Mouse (Mus musculus): ENCODE data around the gene Ddx23. TPM values are rescaled to one million over a fixed set of nuclear protein-coding genes. Genes with fewer than 3 reads are reported as not detected.

Ddx23 gene
- polyA plus RNA-seq (2016; fragmentation: Nextera tagmentation; extraction: Ambion mirVana) = 15.6 and 17.5 TPM in 2 replicates

DNA sequence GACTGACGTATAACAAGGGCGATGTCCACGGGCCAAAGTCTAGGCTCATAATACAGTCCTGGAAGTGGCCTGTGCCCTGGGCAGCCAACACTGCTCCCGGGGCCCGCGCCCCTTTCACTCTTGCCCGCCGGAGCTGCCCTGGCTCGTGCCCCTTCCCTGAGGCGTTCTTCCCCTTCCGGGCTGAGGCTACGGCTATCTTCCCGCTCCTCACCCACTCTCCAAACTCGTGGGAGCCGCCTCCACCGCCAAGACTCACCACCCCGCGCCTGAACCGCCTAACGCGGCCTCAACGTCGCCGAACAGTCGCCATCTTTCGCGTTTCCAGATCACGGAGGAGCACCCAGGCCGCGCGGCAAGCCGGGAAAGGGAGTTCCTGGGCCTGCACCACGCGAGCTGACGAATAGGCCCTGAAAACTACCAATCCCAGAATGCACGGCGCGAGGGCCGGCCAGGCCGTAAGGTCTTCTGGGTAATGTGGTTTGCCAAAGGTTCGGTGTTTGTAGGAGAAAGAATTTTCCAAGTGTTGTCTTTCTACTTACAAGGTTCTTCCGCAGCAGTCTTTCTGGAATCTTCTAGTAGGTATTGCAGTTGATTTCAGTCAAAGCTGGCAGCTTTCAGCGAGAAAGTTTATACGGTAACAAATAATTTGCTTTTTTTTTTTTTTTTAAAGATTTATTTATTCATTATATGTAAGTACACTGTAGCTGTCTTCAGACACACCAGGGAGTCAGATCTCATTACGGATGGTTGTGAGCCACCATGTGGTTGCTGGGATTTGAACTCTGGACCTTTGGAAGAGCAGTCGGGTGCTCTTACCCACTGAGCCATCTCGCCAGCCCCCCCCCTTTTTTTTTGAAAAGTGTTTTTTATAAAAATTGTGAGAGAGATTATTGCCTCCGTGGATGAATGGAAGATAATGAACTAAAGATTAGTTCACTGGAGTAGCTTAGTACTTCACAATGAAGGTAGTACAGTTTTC, at the start of gene Ddx23:
Gene Ddx23 (minus strand): TSS at position 328 of the 979 bp plus-strand sequence.
- WGBS = 5% methylated on average over 48 of the region's 48 CpGs
- DNase-seq (ENCODE audit: low spot score) = peak; percentile 98

DNA sequence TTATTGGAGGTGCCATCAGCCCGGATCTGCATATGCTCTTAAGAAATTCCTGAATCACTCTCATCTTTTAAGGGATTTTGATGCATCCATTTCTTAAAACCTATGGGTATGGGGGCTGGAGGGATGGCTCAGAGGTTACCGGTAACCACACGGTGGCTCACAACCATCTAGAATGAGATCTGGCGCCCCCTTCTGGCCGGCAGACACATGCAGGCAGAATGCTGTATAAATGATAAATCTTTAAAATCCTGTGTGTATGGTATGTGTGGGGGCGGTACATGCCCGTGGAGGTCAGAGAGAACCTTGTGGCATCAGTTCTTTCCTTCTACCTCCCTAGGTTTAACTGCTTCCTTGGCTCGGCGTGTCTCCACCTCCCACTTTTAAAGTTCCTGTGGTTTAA, 47.7 kb upstream of the Ddx23 start:
- Histone ChIP-seq H3K27me3 (ENCODE audit: insufficient read depth, poor library complexity, severe bottlenecking) (peaks cover 23% of the 10 kb centered on the region), H3K9me3 (no peaks in the 10 kb centered on the region), H3K4me1 (peaks cover 5% of the 10 kb centered on the region), H3K27ac (no peak overlapping the region), H3K36me3 (no peaks in the 10 kb centered on the region), H3K4me3 (no peak overlapping the region)
- 17% methylated on average over 9 of the region's 9 CpGs for WGBS
- peak; percentile 85 for DNase-seq (ENCODE audit: low spot score)

More for the DNA sequence above, at the start of gene Ddx23:
- peak within 1 kb of the TSS; percentile 87 for H3K4me3 ChIP-seq
- H3K4me1 ChIP-seq = peaks cover 9% of the 10 kb centered on the region
- peaks cover 27% of the 10 kb centered on the region for H3K36me3 ChIP-seq
- H3K27ac ChIP-seq = peak within 1 kb of the TSS; percentile 98
- H3K27me3 ChIP-seq (ENCODE audit: insufficient read depth, poor library complexity, severe bottlenecking) = no peaks in the 10 kb centered on the region
- H3K9me3 ChIP-seq = no peaks in the 10 kb centered on the region

DNA sequence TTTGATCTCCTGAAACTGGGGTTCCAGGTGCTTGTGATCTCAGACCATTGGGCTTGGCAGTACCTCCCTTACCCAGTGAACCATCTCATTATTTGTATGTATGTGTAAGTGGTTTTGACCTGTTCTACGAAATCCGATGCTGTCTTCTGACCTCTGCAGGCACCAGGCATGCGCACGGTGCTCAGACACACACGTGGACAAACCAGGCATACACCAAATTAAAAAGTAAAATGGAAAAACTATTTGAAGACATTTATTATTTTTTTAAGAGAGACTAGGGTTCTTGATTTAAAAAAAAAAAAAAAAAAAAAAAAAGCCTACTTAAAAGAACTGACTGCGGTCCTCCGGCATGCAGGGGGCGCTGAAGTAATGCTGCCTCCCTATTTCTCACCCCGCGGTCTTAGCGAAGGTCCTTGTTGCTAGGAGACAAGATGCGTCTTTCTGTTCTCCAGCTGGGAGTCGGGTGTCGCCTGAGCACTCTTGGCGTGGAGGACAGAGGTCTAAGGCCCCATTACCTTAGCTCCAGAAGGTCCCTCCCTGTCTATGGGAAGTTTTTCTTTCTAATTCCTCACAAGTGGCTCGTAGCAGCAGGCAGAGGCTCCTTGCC, 45.2 kb upstream of the Ddx23 start, which contains the start of gene Ccdc65:
Gene Ccdc65 (plus strand): TSS at position 442 of the 607 bp plus-strand sequence.
- Histone ChIP-seq H3K27me3 (ENCODE audit: insufficient read depth, poor library complexity, severe bottlenecking) (peaks cover 48% of the 10 kb centered on the region), H3K4me1 (peaks cover 5% of the 10 kb centered on the region), H3K9me3 (no peaks in the 10 kb centered on the region), H3K36me3 (no peaks in the 10 kb centered on the region), H3K27ac (no peak within 1 kb of the TSS), H3K4me3 (peak within 1 kb of the TSS; percentile 55)
- DNase-seq (ENCODE audit: low spot score) = peak; percentile 87
- 20% methylated on average over 16 of the region's 16 CpGs for WGBS

DNA sequence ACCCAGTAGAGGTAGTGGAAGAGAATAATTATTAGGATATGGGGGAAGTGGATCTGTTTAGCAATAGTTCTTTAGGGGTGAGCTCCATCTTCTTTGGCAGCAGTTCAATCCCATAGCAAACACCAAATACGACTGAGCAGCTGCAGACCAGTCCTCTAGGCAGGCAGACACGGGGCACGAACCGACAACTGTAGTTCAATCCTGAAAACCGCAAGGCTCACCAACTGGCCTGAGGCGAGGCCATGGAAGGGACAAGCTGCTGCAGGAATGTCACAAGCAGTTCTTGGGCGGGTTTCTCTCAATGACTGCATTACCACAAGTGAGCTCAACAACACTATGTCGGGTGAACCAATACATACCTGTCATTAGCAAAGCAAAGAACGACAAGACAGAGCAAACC, 41.6 kb upstream of the Ddx23 start:
- no peak for DNase-seq (ENCODE audit: low spot score)
- Histone ChIP-seq H3K9me3 (no peaks in the 10 kb centered on the region), H3K4me1 (peaks cover 10% of the 10 kb centered on the region), H3K4me3 (no peak overlapping the region), H3K27me3 (ENCODE audit: insufficient read depth, poor library complexity, severe bottlenecking) (peaks cover 80% of the 10 kb centered on the region), H3K27ac (no peak overlapping the region), H3K36me3 (no peaks in the 10 kb centered on the region)
- 61% methylated on average over 9 of the region's 9 CpGs for WGBS

DNA sequence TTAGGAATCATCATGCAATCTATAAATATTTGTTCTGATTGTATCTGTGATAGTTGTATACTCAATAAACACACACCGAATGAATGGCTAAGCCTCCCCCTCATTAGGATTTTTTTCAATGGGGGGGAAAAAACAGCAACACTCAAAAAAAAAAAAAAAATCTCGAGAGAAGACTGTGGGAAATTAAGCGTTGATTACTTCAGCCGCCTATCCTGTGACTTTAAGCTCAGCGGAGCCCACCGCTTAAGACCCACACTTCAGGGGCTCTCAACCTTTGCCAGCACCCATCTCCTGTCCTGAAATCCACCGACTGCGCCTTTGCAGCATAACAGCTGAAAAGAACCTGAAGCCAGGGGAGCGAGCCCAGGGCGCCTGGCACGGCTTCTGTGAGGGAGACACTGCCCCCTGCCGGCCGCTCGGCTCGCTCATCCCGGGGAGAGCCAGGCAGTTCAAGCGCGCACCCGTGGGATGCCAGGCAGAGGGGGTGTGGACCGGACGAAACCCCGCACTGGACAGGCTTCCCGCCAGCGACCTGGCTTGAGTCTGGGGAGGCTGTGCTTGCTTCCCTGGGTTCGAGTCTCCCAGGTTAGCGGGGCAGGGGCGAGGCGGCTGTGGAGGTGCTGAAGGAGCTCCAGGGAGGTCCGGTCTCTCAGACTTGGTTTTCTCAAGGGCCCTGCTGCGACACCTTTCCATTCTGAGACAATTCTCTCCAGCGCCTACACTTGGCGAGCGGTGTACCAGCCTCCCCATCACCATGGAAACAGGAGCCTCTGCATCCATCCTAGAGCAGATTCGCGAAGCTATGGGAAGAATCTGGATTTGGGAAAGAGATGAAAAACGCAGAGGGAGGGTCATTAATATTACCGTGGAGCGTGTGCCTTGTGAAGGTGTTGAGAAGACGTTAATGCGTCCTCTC, 36.8 kb upstream of the Ddx23 start:
- Histone ChIP-seq H3K4me1 (peaks cover 11% of the 10 kb centered on the region), H3K36me3 (no peaks in the 10 kb centered on the region), H3K9me3 (no peaks in the 10 kb centered on the region), H3K27me3 (ENCODE audit: insufficient read depth, poor library complexity, severe bottlenecking) (peaks cover 57% of the 10 kb centered on the region), H3K4me3 (peak overlapping the region; percentile 51), H3K27ac (peak overlapping the region; percentile 62)
- DNase-seq (ENCODE audit: low spot score) = peak; percentile 91
- WGBS = 6% methylated on average over 40 of the region's 40 CpGs

DNA sequence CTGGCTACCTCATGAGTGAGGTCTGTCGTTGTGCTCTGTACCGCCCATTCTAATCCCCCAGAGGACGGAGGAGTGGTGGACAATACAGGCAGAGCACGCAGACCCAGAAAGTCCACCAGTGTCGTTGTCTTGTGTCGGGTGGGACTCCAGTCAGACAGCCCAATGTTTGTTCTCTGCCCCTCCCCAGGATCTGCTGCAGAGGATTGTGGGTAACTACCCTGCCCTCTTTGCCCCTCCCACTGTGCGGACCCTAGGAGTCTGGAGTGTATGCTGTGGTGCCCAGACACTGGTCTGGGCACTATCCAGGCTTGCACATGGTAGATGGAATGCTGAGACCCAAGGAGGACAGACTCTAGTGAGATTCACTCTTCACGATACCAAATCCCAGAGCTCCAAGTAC, 33.5 kb upstream of the Ddx23 start:
- Histone ChIP-seq H3K36me3 (no peaks in the 10 kb centered on the region), H3K4me1 (peaks cover 32% of the 10 kb centered on the region), H3K4me3 (no peak overlapping the region), H3K27ac (no peak overlapping the region), H3K9me3 (no peaks in the 10 kb centered on the region), H3K27me3 (ENCODE audit: insufficient read depth, poor library complexity, severe bottlenecking) (peaks cover 24% of the 10 kb centered on the region)
- no peak for DNase-seq (ENCODE audit: low spot score)
- WGBS = 51% methylated on average over 8 of the region's 8 CpGs

DNA sequence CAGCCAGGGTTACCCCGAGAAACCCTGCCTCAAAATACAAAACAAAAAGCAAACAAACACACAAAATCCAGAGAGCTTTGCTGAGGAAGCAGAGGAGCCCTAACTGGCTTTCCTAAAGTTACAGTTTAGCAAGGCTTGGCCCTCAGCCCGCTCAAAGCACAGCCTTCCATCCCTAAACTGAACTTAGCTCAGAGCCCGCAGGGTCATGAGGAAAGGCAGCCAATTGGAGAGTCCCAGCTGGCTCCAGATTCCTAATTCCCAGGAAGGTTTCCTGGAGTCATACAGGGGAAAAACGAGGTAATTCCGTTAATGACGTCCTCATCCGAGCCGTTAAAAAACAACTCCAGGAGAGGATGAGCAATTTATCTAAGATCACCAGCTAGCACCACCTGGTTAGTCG, 33.0 kb upstream of the Ddx23 start:
- no peak overlapping the region for H3K27ac ChIP-seq
- H3K36me3 ChIP-seq = no peaks in the 10 kb centered on the region
- 47% methylated on average over 9 of the region's 9 CpGs for WGBS
- peaks cover 37% of the 10 kb centered on the region for H3K4me1 ChIP-seq
- H3K4me3 ChIP-seq = no peak overlapping the region
- no peaks in the 10 kb centered on the region for H3K9me3 ChIP-seq
- peaks cover 20% of the 10 kb centered on the region for H3K27me3 ChIP-seq (ENCODE audit: insufficient read depth, poor library complexity, severe bottlenecking)
- no peak for DNase-seq (ENCODE audit: low spot score)

DNA sequence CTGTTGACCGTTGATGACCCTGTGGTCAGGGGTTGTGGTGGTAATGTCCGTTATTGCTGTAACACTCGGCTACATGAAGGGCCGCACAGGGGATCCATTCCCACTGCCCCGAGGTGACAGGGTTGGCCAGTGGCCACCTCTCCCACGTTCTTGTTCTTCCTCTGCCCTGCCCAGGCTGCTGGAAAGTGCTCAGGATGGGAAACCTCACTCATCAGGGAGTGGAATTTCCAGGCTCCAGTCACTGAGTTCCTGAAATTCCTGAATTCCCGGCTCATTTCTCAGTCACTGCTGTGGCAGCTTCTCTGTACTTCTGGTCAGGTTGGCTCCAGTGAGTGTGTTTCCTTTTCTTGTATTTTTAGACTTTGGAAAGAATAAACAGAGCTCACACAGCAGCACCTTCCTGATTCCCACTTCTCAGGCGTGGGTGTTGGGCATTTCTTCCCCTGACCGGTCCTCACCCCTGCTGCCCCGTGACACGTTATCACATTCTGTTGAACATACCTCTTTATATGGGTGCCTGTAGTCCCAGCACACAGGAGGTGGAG, 29.5 kb upstream of the Ddx23 start:
- Histone ChIP-seq H3K4me3 (peak overlapping the region; percentile 24; the same call in 1 of the 2 replicates), H3K27me3 (ENCODE audit: insufficient read depth, poor library complexity, severe bottlenecking) (peaks cover 4% of the 10 kb centered on the region; the same call in 1 of the 2 replicates), H3K9me3 (no peaks in the 10 kb centered on the region), H3K4me1 (peaks cover 44% of the 10 kb centered on the region), H3K36me3 (no peaks in the 10 kb centered on the region), H3K27ac (peak overlapping the region; percentile 70)
- 17% methylated on average over 11 of the region's 11 CpGs for WGBS
- DNase-seq (ENCODE audit: low spot score) = peak; percentile 88

DNA sequence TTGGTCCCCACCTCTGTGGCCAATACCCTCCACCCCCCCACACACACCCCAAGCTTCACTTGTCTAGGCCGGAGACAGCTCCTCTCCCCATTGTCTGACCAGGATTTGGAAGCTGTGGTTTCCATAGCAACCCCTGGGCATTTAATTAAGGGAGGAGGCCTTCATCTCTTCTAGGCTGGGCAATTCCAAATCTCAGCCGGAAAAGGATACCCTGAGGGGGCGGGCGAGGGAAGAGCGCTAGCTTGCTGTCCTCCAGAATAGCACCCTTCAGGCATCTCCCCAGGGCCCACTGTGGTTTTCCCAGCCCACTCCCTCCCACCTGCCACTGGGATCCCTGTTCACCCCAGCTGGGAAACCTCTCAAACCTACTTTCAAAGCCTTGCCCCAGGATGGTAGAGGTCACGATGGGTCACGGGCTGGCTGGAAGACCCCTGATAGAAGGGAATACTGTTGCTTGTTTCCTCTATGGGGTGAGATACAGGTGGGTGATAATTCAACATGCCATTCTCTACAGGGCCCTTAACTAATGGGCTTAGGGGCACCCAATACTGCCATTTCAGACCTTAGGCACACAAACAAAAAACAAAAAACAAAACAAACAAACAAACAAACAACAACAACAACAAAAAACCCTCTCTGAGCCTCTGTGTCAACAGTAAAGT, 28.9 kb upstream of the Ddx23 start:
- Histone ChIP-seq H3K27ac (peak overlapping the region; percentile 70), H3K36me3 (no peaks in the 10 kb centered on the region), H3K4me1 (peaks cover 44% of the 10 kb centered on the region), H3K4me3 (peak overlapping the region; percentile 24; the same call in 1 of the 2 replicates), H3K27me3 (ENCODE audit: insufficient read depth, poor library complexity, severe bottlenecking) (peaks cover 4% of the 10 kb centered on the region; the same call in 1 of the 2 replicates), H3K9me3 (no peaks in the 10 kb centered on the region)
- WGBS = 43% methylated on average over 7 of the region's 7 CpGs
- no peak for DNase-seq (ENCODE audit: low spot score)

DNA sequence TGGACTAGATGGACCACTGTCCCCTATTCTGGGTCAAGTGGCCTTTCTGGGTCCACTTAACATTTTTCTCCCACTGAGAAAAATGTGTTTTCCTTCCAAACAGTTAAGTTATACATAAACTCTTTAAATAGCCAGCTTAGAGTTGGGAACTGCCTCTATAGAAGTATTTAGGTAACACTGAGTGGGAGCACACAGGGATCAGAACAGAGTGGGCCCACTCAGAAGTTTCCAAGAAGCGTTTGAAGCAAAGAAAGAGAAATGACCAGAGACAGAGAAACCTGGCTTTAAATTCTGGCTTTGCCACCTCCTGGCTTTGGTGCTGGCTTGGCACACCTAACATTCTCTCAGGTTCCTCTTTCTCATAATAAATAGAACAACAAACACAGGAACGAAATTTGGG, 27.0 kb upstream of the Ddx23 start:
- no peaks in the 10 kb centered on the region for H3K27me3 ChIP-seq (ENCODE audit: insufficient read depth, poor library complexity, severe bottlenecking)
- H3K9me3 ChIP-seq = no peaks in the 10 kb centered on the region
- 71% methylated on average over 2 of the region's 2 CpGs for WGBS
- 0 out of 2 replicates have a peak overlapping the region, but pooled peaks have one; percentile 16 for H3K27ac ChIP-seq
- no peaks in the 10 kb centered on the region for H3K36me3 ChIP-seq
- no peak overlapping the region for H3K4me3 ChIP-seq
- no peak for DNase-seq (ENCODE audit: low spot score)
- H3K4me1 ChIP-seq = peaks cover 40% of the 10 kb centered on the region

DNA sequence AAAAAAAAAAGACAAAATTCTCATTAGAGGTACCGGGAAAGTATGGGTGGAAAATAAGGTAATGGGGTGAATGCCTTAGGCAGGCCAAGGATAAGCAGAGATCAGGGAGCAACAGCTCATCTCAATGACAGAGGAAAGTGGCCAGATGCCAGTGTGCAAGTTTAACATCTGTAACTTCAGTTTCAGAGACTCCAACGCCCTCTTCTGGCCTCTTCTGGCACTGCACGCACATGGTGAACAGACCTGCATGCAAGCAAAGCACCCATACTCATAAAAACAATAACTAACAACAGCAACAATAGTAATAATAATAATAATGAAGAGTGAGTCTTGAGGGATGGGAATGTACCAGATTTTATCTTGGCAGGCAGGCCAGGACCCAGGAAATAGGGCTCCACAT, 23.2 kb upstream of the Ddx23 start:
- Histone ChIP-seq H3K9me3 (no peaks in the 10 kb centered on the region), H3K4me1 (peaks cover 27% of the 10 kb centered on the region), H3K27ac (no peak overlapping the region), H3K27me3 (ENCODE audit: insufficient read depth, poor library complexity, severe bottlenecking) (0 out of 2 replicates have a peak, but pooled peaks cover 5% of the 10 kb centered on the region), H3K36me3 (no peaks in the 10 kb centered on the region), H3K4me3 (no peak overlapping the region)
- WGBS = 64% methylated on average over 3 of the region's 3 CpGs
- no peak for DNase-seq (ENCODE audit: low spot score)
